29 mouse cellular contexts compared by ENCODE assay signal in the genomic region with DNA sequence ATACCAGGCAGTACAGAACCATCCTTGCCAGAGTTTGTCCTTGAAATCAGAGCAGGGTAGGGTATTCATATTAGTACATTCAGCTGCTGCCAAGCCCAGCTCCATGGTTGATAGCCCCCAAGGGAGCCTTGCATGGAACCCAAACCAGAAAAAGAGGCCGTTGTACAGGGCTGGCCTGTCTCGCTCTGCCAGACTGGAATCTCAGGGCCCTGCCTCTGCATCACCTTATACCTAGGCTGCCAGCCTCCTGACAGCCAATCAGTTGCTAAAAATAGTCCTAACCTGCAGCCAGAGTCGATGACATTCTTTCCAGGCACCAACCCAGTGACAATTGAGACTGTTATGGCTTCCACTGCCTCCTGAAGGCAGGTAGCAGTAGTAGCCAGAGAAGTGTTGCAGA. TPM values are rescaled to one million over a fixed set of nuclear protein-coding genes. Genes with fewer than 3 reads are reported as not detected.
DNase-seq lines count a peak whose midpoint lies in the region; ATAC-seq and TF ChIP-seq lines count a peak whose summit lies in the region.
"Had no signal": no experiment of that assay in that cellular context is flagged by ENCODE, and none has a peak within 500 bp of the region (broad histone marks: within the 10 kb centered on the region; RNA-seq: fewer than 3 reads in every experiment).

No protein-coding gene starts in this region.

- H3K4me1 ChIP-seq in forebrain, embryonic 11.5 days (replicated peaks; ENCODE audit: control insufficient read depth, insufficient read depth, low read length), result no peaks in the 10 kb centered on the region
- H3K4me1 ChIP-seq in forebrain, embryonic 15.5 days, result no peaks in the 10 kb centered on the region
- no peaks in the 10 kb centered on the region for H3K4me1 ChIP-seq in lung, postnatal 0 days (ENCODE audit: insufficient read depth, low read depth, low read length)
- H3K4me1 ChIP-seq: embryonic facial prominence, embryonic 13.5 days; forebrain, embryonic 10.5 days; midbrain, embryonic 10.5 days; midbrain, embryonic 15.5 days; neural tube, embryonic 15.5 days had no signal

- H3K36me3 ChIP-seq in forebrain, embryonic 11.5 days (ENCODE audit: control insufficient read depth, insufficient read depth, low read length), result no peaks in the 10 kb centered on the region
- no peaks in the 10 kb centered on the region for H3K36me3 ChIP-seq in forebrain, embryonic 15.5 days
- H3K36me3 ChIP-seq in lung, postnatal 0 days (ENCODE audit: insufficient read depth, low read length), result no peaks in the 10 kb centered on the region
- H3K36me3 ChIP-seq: embryonic facial prominence, embryonic 13.5 days; forebrain, embryonic 10.5 days; G1E; heart, embryonic 10.5 days; midbrain, embryonic 10.5 days; midbrain, embryonic 15.5 days; neural tube, embryonic 15.5 days had no signal

- 0 out of 2 replicates have a peak, but pooled peaks have one; percentile 2 for TF ChIP-seq CTCF in lung, postnatal 0 days (IDR thresholded peaks at IDR 0.05)

- no peak overlapping the region for H3K27ac ChIP-seq in forebrain, embryonic 11.5 days (ENCODE audit: low read depth, low read length)
- no peak overlapping the region for H3K27ac ChIP-seq in forebrain, embryonic 15.5 days (replicated peaks)
- H3K27ac ChIP-seq in lung, postnatal 0 days (ENCODE audit: low read length), result no peak overlapping the region
- H3K27ac ChIP-seq: embryonic facial prominence, embryonic 13.5 days; forebrain, embryonic 10.5 days; heart, embryonic 10.5 days; hindbrain, embryonic 14.5 days; liver, embryonic 14.5 days; midbrain, embryonic 10.5 days; midbrain, embryonic 15.5 days; neural tube, embryonic 15.5 days had no signal

- TF ChIP-seq EP300 in lung, postnatal 0 days (IDR thresholded peaks at IDR 0.05), result no peak

- no peaks in the 10 kb centered on the region for H3K9me3 ChIP-seq in forebrain, embryonic 11.5 days (ENCODE audit: control insufficient read depth, low read length)
- no peaks in the 10 kb centered on the region for H3K9me3 ChIP-seq in forebrain, embryonic 15.5 days
- no peaks in the 10 kb centered on the region for H3K9me3 ChIP-seq in lung, postnatal 0 days (ENCODE audit: low read length)
- H3K9me3 ChIP-seq: embryonic facial prominence, embryonic 13.5 days; forebrain, embryonic 10.5 days; G1E; heart, embryonic 10.5 days; midbrain, embryonic 10.5 days; midbrain, embryonic 15.5 days; neural tube, embryonic 15.5 days had no signal

- H3K9ac ChIP-seq in forebrain, embryonic 11.5 days (ENCODE audit: low read length), result no peak overlapping the region
- no peak overlapping the region for H3K9ac ChIP-seq in forebrain, embryonic 15.5 days (replicated peaks)
- no peak overlapping the region for H3K9ac ChIP-seq in lung, postnatal 0 days (replicated peaks; ENCODE audit: low read depth)
- H3K9ac ChIP-seq: embryonic facial prominence, embryonic 13.5 days; forebrain, postnatal 0 days; hindbrain, embryonic 14.5 days; liver, embryonic 14.5 days; midbrain, embryonic 15.5 days; neural tube, embryonic 15.5 days had no signal

- H3K4me3 ChIP-seq in forebrain, embryonic 11.5 days (ENCODE audit: low read depth, low read length), result no peak overlapping the region
- no peak overlapping the region for H3K4me3 ChIP-seq in forebrain, embryonic 15.5 days
- H3K4me3 ChIP-seq in lung, postnatal 0 days (ENCODE audit: low read depth, low read length), result no peak overlapping the region
- H3K4me3 ChIP-seq: embryonic facial prominence, embryonic 13.5 days; forebrain, embryonic 10.5 days; heart, embryonic 10.5 days; midbrain, embryonic 10.5 days; midbrain, embryonic 15.5 days; neural tube, embryonic 15.5 days had no signal

- 81% methylated on average over 3 of the region's 3 CpGs for WGBS in forebrain, embryonic 11.5 days
- WGBS in forebrain, embryonic 15.5 days, result 77% methylated on average over 3 of the region's 3 CpGs
- WGBS in lung, postnatal 0 days, result 65% methylated on average over 3 of the region's 3 CpGs

- H3K4me2 ChIP-seq in forebrain, embryonic 11.5 days (ENCODE audit: low read depth, low read length, severe bottlenecking), result no peak overlapping the region
- no peak overlapping the region for H3K4me2 ChIP-seq in forebrain, embryonic 15.5 days (replicated peaks)
- no peak overlapping the region for H3K4me2 ChIP-seq in lung, postnatal 0 days (replicated peaks; ENCODE audit: low read depth, low read length)
- H3K4me2 ChIP-seq: embryonic facial prominence, embryonic 13.5 days; hindbrain, embryonic 14.5 days; midbrain, embryonic 15.5 days; neural tube, embryonic 15.5 days had no signal

- DNase-seq in forebrain, embryonic 11.5 days (ENCODE audit: low spot score), result peak; percentile 29
- peak; percentile 59 for DNase-seq in kidney, adult 11 months
- DNase-seq in kidney, postnatal 10 days, result no peak
- DNase-seq in lung, postnatal 0 days (ENCODE audit: low spot score), result no peak
- no peak for DNase-seq in lung, postnatal 36 days
- DNase-seq in ovary, postnatal 36 days (ENCODE audit: low spot score), result no peak
- DNase-seq: adrenal gland, postnatal 14 days; cerebellum, adult 11-12 months; cerebellum, adult 9-11 months; forebrain, postnatal 0 days; layer of hippocampus, postnatal 36 days; left cerebral cortex, postnatal 4 days; liver; lung, adult 2 months; lung, postnatal 14 days; right cerebral cortex, postnatal 25 days; thymus, adult 18-20 months; thymus, postnatal 36 days had no signal

- H3K27me3 ChIP-seq in forebrain, embryonic 11.5 days (ENCODE audit: control insufficient read depth, insufficient read depth, low read length), result no peaks in the 10 kb centered on the region
- H3K27me3 ChIP-seq in forebrain, embryonic 15.5 days, result no peaks in the 10 kb centered on the region
- H3K27me3 ChIP-seq in lung, postnatal 0 days (replicated peaks; ENCODE audit: insufficient read depth, low read length), result no peaks in the 10 kb centered on the region
- H3K27me3 ChIP-seq: embryonic facial prominence, embryonic 13.5 days; midbrain, embryonic 15.5 days; neural tube, embryonic 15.5 days; Patski had no signal

- ATAC-seq in forebrain, embryonic 11.5 days (replicated peaks; ENCODE audit: low FRiP score), result no peak
- no peak for ATAC-seq in forebrain, embryonic 15.5 days (replicated peaks)
- ATAC-seq in lung, postnatal 0 days, result no peak
- ATAC-seq: forebrain, postnatal 0 days; midbrain, embryonic 15.5 days; Patski had no signal

RNA-seq across cellular contexts. Expression of a gene that starts 37.2 kb away (rescaled TPM):
- polyA plus RNA-seq in forebrain, embryonic 11.5 days (2014; fragmentation: Nextera tagmentation; extraction: Ambion mirVana), result 1.6 and 1.7 TPM in 2 replicates
- 0.99 and 1.2 TPM in 2 replicates for polyA plus RNA-seq in forebrain, embryonic 15.5 days (2015; fragmentation: Nextera tagmentation; extraction: Ambion mirVana)
- polyA plus RNA-seq in lung, postnatal 0 days (2015; fragmentation: Nextera tagmentation; extraction: Ambion mirVana), result 20.2 and 22.2 TPM in 2 replicates
- polyA plus RNA-seq: G1E had no signal

Comparison
In these comparisons a context has a peak if more than half of its experiments do, and no peak if none do; other contexts are left out.
1. DNase-seq: peak in forebrain, embryonic 11.5 days (single experiment) and kidney, adult 11 months (single experiment); none in kidney, postnatal 10 days (single experiment), lung, postnatal 0 days (single experiment), lung, postnatal 36 days (single experiment) and ovary, postnatal 36 days (single experiment).